Mouse (Mus musculus): ENCODE measurements at regions not wholly inside any gene's neighbourhood (a gene's known extent, or its start where the extent isn't known, plus 50 kb on each side); places are given as distances from the start of the nearest gene placed in this dataset.

DNA sequence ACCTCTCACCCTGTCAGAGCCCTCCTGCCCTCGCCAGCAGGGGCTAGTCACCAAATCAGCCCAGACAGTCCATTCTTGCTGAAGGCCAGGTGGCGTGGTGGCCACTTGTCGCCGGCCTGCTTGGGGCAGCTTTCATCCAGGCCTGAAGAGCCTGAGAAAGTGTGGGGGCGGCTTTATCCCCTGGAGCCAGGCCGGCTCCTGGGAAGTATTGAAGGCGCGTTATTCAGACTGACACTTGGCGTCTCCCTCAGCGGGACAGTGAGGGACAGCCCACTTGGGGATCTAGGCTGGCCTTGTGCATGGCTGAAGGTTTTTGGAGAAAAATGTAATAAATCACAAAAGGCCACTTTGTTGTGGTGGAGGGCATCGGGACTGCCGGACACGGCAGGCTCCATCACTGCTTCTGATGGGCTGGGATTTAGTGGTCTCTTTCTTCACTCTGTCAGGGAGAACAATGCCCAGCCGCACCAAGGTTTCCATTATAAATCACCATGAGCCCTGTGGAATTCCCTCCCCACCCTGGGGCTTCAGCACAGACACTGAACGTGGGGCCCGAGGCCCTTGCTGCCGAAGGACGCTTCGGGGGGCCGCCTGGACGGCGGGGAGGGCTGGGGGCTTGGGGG is 75.8 kb upstream of the Ccnd1 start:
- TF ChIP-seq CTCF (IDR thresholded peaks at IDR 0.05; ENCODE audit: borderline replicate concordance, extremely low read depth, insufficient read depth, insufficient read length) (no peak), POLR2A (IDR thresholded peaks at IDR 0.05; ENCODE audit: borderline replicate concordance, extremely low read depth, insufficient read depth, insufficient read length, poor library complexity, severe bottlenecking) (no peak)
- peak; percentile 40 for DNase-seq (ENCODE audit: low read depth)

DNA sequence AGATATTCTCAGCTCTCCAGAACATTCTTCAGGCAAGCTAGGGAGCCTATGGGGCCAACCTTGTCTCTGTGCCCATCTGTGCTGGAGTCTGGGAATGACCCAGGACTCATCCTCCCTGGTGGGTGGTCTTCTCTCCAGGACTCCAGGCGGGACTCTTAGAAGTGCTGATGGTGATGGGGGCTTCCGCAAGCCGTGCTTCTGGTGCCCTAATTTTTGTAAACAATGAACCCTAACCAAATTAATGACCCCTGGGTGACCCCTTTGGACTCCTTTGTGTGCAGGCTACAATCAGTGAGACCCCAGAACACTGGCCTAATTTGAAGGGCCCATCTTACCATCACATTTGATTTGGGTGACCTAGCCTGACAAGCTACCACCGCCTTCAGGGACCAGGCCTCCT is 71.0 kb upstream of the Ccnd1 start:
- TF ChIP-seq CTCF (IDR thresholded peaks at IDR 0.05; ENCODE audit: borderline replicate concordance, extremely low read depth, insufficient read depth, insufficient read length) (no peak), POLR2A (IDR thresholded peaks at IDR 0.05; ENCODE audit: borderline replicate concordance, extremely low read depth, insufficient read depth, insufficient read length, poor library complexity, severe bottlenecking) (no peak)

DNA sequence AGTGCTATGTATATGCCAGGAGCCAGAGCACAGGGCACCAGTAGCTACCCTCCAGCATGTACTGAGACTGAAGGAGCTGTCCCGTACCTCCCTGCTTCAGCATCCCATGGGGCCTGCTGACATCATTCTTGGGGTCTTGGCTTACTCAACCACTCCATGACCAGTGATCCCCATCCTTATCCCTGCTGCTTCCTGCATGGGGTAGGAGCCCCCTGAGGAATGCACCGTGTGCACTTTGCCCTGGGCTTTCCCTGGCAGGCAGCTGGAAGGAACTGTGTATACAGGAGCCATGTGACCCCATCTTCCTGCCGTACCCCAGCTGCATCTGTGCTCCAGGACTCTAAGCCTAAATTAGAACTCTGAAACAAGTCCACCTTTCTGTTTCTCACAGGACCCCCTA is 70.3 kb upstream of the Ccnd1 start:
- no peak for DNase-seq (ENCODE audit: low read depth)
- TF ChIP-seq POLR2A (IDR thresholded peaks at IDR 0.05; ENCODE audit: borderline replicate concordance, extremely low read depth, insufficient read depth, insufficient read length, poor library complexity, severe bottlenecking) (no peak), CTCF (IDR thresholded peaks at IDR 0.05; ENCODE audit: borderline replicate concordance, extremely low read depth, insufficient read depth, insufficient read length) (no peak)

More for the DNA sequence above, 71.0 kb upstream of the Ccnd1 start:
- DNase-seq (ENCODE audit: low read depth): no peak

- no peak for TF ChIP-seq CTCF (IDR thresholded peaks at IDR 0.05; ENCODE audit: borderline replicate concordance, extremely low read depth, insufficient read depth, insufficient read length)
- no peak for TF ChIP-seq POLR2A (IDR thresholded peaks at IDR 0.05; ENCODE audit: borderline replicate concordance, extremely low read depth, insufficient read depth, insufficient read length, poor library complexity, severe bottlenecking)
These were observed 69.1 kb upstream of the Ccnd1 start for GRCm38 (mm10) chr7:145008662-145009333.

DNA sequence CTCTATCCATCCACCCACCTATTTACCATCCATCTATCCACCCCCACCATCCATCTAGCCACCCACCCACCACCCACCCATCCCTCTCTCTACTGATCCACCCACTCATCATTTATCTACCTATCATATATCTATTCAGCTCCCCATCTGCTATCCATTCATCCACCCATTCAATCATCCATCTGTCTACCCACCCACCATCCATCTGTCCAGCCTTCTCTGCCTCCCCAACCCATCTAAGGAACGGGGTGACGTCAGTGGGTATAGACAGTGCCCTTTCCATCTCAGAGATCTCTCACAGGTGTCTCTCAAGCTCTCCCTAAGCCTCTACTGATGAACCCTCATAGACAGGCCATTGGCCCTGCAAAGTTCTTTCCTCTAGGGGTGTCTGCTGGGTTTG is 67.5 kb upstream of the Ccnd1 start:
- DNase-seq (ENCODE audit: low read depth): no peak
- TF ChIP-seq CTCF (IDR thresholded peaks at IDR 0.05; ENCODE audit: borderline replicate concordance, extremely low read depth, insufficient read depth, insufficient read length): no peak
- TF ChIP-seq POLR2A (IDR thresholded peaks at IDR 0.05; ENCODE audit: borderline replicate concordance, extremely low read depth, insufficient read depth, insufficient read length, poor library complexity, severe bottlenecking): no peak

More at GRCm38 (mm10) chr7:145008662-145009333, 69.1 kb upstream of the Ccnd1 start:
- DNase-seq (ENCODE audit: low read depth): no peak

- DNase-seq (ENCODE audit: low read depth): no peak
- TF ChIP-seq CTCF (IDR thresholded peaks at IDR 0.05; ENCODE audit: borderline replicate concordance, extremely low read depth, insufficient read depth, insufficient read length) (no peak), POLR2A (IDR thresholded peaks at IDR 0.05; ENCODE audit: borderline replicate concordance, extremely low read depth, insufficient read depth, insufficient read length, poor library complexity, severe bottlenecking) (no peak)
These were observed 61.9 kb upstream of the Ccnd1 start for GRCm38 (mm10) chr7:145001503-145002084.

GRCm38 (mm10) chr7:144999741-145000140 is 60.0 kb upstream of the Ccnd1 start:
- TF ChIP-seq POLR2A (IDR thresholded peaks at IDR 0.05; ENCODE audit: borderline replicate concordance, extremely low read depth, insufficient read depth, insufficient read length, poor library complexity, severe bottlenecking): no peak
- no peak for TF ChIP-seq CTCF (IDR thresholded peaks at IDR 0.05; ENCODE audit: borderline replicate concordance, extremely low read depth, insufficient read depth, insufficient read length)
- no peak for DNase-seq (ENCODE audit: low read depth)

GRCm38 (mm10) chr7:144996847-144997246 is 57.1 kb upstream of the Ccnd1 start:
- DNase-seq (ENCODE audit: low read depth): no peak
- TF ChIP-seq POLR2A (IDR thresholded peaks at IDR 0.05; ENCODE audit: borderline replicate concordance, extremely low read depth, insufficient read depth, insufficient read length, poor library complexity, severe bottlenecking) (no peak), CTCF (IDR thresholded peaks at IDR 0.05; ENCODE audit: borderline replicate concordance, extremely low read depth, insufficient read depth, insufficient read length) (no peak)

GRCm38 (mm10) chr7:144994229-144994628 is 54.5 kb upstream of the Ccnd1 start:
- TF ChIP-seq POLR2A (IDR thresholded peaks at IDR 0.05; ENCODE audit: borderline replicate concordance, extremely low read depth, insufficient read depth, insufficient read length, poor library complexity, severe bottlenecking): no peak
- TF ChIP-seq CTCF (IDR thresholded peaks at IDR 0.05; ENCODE audit: borderline replicate concordance, extremely low read depth, insufficient read depth, insufficient read length): no peak
- no peak for DNase-seq (ENCODE audit: low read depth)

- DNase-seq (ENCODE audit: low read depth): peak; percentile 9
- TF ChIP-seq POLR2A (IDR thresholded peaks at IDR 0.05; ENCODE audit: borderline replicate concordance, extremely low read depth, insufficient read depth, insufficient read length, poor library complexity, severe bottlenecking): no peak
- no peak for TF ChIP-seq CTCF (IDR thresholded peaks at IDR 0.05; ENCODE audit: borderline replicate concordance, extremely low read depth, insufficient read depth, insufficient read length)
These were observed 53.8 kb upstream of the Ccnd1 start for GRCm38 (mm10) chr7:144993566-144993965.

- no peak for DNase-seq (ENCODE audit: low read depth)
- TF ChIP-seq CTCF (IDR thresholded peaks at IDR 0.05; ENCODE audit: borderline replicate concordance, extremely low read depth, insufficient read depth, insufficient read length) (no peak), POLR2A (IDR thresholded peaks at IDR 0.05; ENCODE audit: borderline replicate concordance, extremely low read depth, insufficient read depth, insufficient read length, poor library complexity, severe bottlenecking) (no peak)
These were observed 52.0 kb upstream of the Ccnd1 start for GRCm38 (mm10) chr7:144991760-144992159.
